Mouse (Mus musculus) stomach, postnatal 0 days (tissue): ENCODE measurements at regions not wholly inside any gene's neighbourhood (a gene's known extent, or its start where the extent isn't known, plus 50 kb on each side); places are given as distances from the start of the nearest gene placed in this dataset.

ENCODE experiments used
- CTCF ChIP-seq: IDR thresholded peaks from 2 replicates; pipeline ENCODE4 v1.5.1; 2016; ENCODE audit warnings: antibody characterized with exemption, low read depth, mild to moderate bottlenecking, moderate library complexity
- EP300 ChIP-seq: optimal IDR thresholded peaks from 2 replicates; pipeline ENCODE3; 2016; ENCODE audit warnings: antibody characterized with exemption

DNA sequence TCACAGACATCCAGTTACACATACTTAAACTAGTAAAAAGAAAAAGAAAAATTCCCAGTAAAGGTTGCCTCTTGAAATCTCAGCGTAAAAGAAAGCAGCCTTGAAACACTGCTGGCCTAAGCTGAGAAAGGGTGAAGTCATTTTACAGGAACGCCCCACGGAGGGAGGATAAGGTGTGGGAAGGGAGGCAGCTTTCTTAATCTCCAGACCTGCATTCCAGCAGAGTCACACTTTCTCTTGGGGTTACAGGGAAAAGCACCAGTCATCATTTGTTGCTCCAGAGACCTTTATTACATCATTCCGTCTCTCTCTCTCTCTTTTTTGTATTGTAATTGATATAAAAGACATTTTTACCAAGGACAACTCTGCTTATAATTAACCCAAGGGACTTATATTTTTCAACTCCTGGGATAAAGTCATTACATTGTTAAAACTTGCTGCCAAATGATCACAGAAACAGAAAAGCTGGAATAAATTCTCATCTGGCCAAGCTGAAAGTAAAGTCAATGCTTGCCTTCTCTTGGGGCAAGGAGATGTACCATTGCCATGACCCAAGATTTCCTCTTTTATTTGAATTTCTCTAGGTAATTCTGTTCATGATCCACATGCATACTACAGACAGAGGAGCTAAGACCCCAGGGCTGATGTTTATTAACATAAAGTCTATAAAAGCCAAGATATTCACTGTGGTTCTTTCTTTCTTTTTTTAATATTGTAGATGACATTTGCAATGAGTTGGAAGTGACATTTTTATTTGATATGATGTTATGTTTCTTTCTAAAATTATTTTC lies 196.9 kb downstream of the Twistnb start:
- no peak for TF ChIP-seq EP300
- no peak for TF ChIP-seq CTCF
